Mouse (Mus musculus) right cerebral cortex, adult 2 months (tissue): ENCODE measurements around the gene Ldoc1.

Experiments used
- DNase-seq, 2 experiments: peaks; one replicate each; pipeline ENCODE4 v3.0.0; 2021 to 2022; ENCODE audit warnings: low spot score in 2 of 2

Gene Ldoc1

GRCm38 (mm10) chrX:61709302-61710033 is at the start of gene Ldoc1:
Gene Ldoc1 (plus strand): TSS chrX:61709497.
- DNase-seq, result no peak

- DNase-seq, result no peak
These were observed 834 bp downstream of the Ldoc1 start for GRCm38 (mm10) chrX:61710131-61710530.

- DNase-seq, result no peak
These were observed 13.2 kb downstream of the Ldoc1 start for GRCm38 (mm10) chrX:61722281-61723028.

- no peak for DNase-seq
These were observed 14.0 kb downstream of the Ldoc1 start for GRCm38 (mm10) chrX:61723029-61723980.

- DNase-seq, result no peak
These were observed 18.4 kb downstream of the Ldoc1 start for GRCm38 (mm10) chrX:61727516-61728310.
